Mouse (Mus musculus) liver, adult 2 months (tissue): ENCODE measurements around the gene Gm20388. TPM values are rescaled to one million over a fixed set of nuclear protein-coding genes. Genes with fewer than 3 reads are reported as not detected.

ENCODE experiments used
- DNase-seq: peaks from one replicate; pipeline ENCODE4 v3.0.0-alpha.2; 2011; ENCODE audit warnings: low read depth, low spot score; ENCODE audit errors: extremely low read depth
- H3K27ac ChIP-seq: fragments of 200-500 bp; replicated peaks from 2 replicates; pipeline ENCODE4 v1.5.1; 2012; ENCODE audit warnings: low read depth, mild to moderate bottlenecking, control low read depth, inconsistent platforms, low read length; ENCODE audit not compliant: insufficient read depth
- H3K27me3 ChIP-seq: fragments of 200-500 bp; 2 replicates; pipeline ENCODE4 v1.6.1; 2012; ENCODE audit warnings: mild to moderate bottlenecking, moderate library complexity, low read length, inconsistent platforms; ENCODE audit not compliant: control insufficient read depth, insufficient read depth
- H3K36me3 ChIP-seq: fragments of 200-500 bp; 2 replicates; pipeline ENCODE4 v1.6.1; 2012; ENCODE audit warnings: low read length, inconsistent platforms; ENCODE audit not compliant: control insufficient read depth, insufficient read depth
- H3K4me1 ChIP-seq: fragments of 200-500 bp; 2 replicates; pipeline ENCODE4 v1.6.1; 2011; ENCODE audit warnings: low read length; ENCODE audit not compliant: control insufficient read depth, insufficient read depth
- H3K4me3 ChIP-seq: fragments of 200-500 bp; 2 replicates; pipeline ENCODE4 v1.5.1; 2011; ENCODE audit warnings: low read depth, mild to moderate bottlenecking, control low read depth, low read length, moderate library complexity; ENCODE audit not compliant: insufficient read depth
- H3K79me2 ChIP-seq: fragments of 200-500 bp; 2 replicates; pipeline ENCODE4 v1.6.1; 2012; ENCODE audit warnings: inconsistent platforms, mild to moderate bottlenecking, low read length, moderate library complexity; ENCODE audit not compliant: control insufficient read depth, insufficient read depth
- H3K9ac ChIP-seq: fragments of 200-500 bp; 2 replicates; pipeline ENCODE4 v1.6.1; 2012; ENCODE audit warnings: low read depth, mild to moderate bottlenecking, control low read depth, inconsistent platforms, low read length
- CTCF ChIP-seq: fragments of 200-500 bp; IDR thresholded peaks from 2 replicates; pipeline ENCODE4 v1.5.1; 2011; ENCODE audit warnings: low read depth, low read length, control low read depth
- POLR2A ChIP-seq: fragments of 200-500 bp; IDR thresholded peaks from 2 replicates; pipeline ENCODE4 v1.6.1; 2011; ENCODE audit warnings: low read length, control low read depth; ENCODE audit not compliant: insufficient read depth; ENCODE audit errors: extremely low read depth
- WGBS: fragments of 180-500 bp; shearing (Covaris S2); methylation state at CpG from one replicate; pipeline ENCODE4 v1.1.7; 2018; 5-methylcytosine and 5-hydroxymethylcytosine counted together
- polyA plus RNA-seq: library from polyadenylated mRNA; depleted of rRNA; stranded (reverse); fragments of >200 nt; gene quantifications from 2 replicates; pipeline ENCODE4 v1.2.3, GENCODE M21; 2012
- total RNA-seq: library from RNA; depleted of rRNA; stranded (reverse); fragments of >200 nt; gene quantifications from 2 replicates; pipeline ENCODE4 v1.2.3, GENCODE M21; 2014

Gene Gm20388
- total and polyA plus RNA-seq, 2 experiments, result 6.4 to 19.9 TPM

GRCm38 (mm10) chr8:121698615-121699101 is 1788.0 kb downstream of the Gm20388 start:
- WGBS, result 40% methylated on average over 9 of the region's 9 CpGs
- Histone ChIP-seq H3K27me3 (no peaks in the 10 kb centered on the region), H3K4me3 (no peak overlapping the region), H3K9ac (no peak overlapping the region), H3K79me2 (no peaks in the 10 kb centered on the region), H3K4me1 (peaks cover 5% of the 10 kb centered on the region; the same call in 1 of the 2 replicates), H3K27ac (no peak overlapping the region), H3K36me3 (no peaks in the 10 kb centered on the region)
- DNase-seq, result no peak
- TF ChIP-seq POLR2A (no peak), CTCF (no peak)

- H3K36me3 ChIP-seq, result no peaks in the 10 kb centered on the region
- no peaks in the 10 kb centered on the region for H3K79me2 ChIP-seq
- no peak for TF ChIP-seq POLR2A
- TF ChIP-seq CTCF, result no peak
- no peak for DNase-seq
- peaks cover 5% of the 10 kb centered on the region; the same call in 1 of the 2 replicates for H3K4me1 ChIP-seq
- H3K27ac ChIP-seq, result no peak overlapping the region
- 96% methylated on average over 2 of the region's 2 CpGs for WGBS
- no peak overlapping the region for H3K9ac ChIP-seq
- H3K27me3 ChIP-seq, result no peaks in the 10 kb centered on the region
- no peak overlapping the region for H3K4me3 ChIP-seq
These were observed 1789.3 kb downstream of the Gm20388 start for GRCm38 (mm10) chr8:121699936-121700335.

- Histone ChIP-seq H3K27ac (no peak overlapping the region), H3K4me1 (no peaks in the 10 kb centered on the region), H3K27me3 (no peaks in the 10 kb centered on the region), H3K36me3 (no peaks in the 10 kb centered on the region), H3K79me2 (no peaks in the 10 kb centered on the region), H3K9ac (no peak overlapping the region), H3K4me3 (no peak overlapping the region)
- WGBS, result 66% methylated on average over 3 of the region's 3 CpGs
- no peak for DNase-seq
- TF ChIP-seq POLR2A, result no peak
- TF ChIP-seq CTCF, result no peak
These were observed 1794.5 kb downstream of the Gm20388 start for GRCm38 (mm10) chr8:121705174-121705573.

DNA sequence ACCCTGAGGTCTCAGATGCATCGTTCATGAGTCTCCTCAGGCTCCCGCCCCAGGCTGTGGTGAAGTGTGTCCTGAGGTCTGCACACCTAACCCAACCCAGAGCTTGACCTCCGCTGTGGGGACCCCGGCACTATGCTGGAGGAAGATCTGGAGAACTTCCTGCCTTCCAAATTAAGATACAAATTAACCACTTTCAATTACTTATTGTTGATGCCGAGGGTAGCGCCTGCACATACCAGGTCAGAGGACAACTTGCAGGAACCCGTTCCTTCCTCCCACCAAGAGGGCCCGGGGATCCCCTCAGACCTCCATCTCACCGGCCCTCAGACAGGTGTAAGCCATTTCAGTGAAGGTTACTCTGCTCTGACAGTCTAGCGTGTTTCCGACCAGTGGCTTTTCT is 1796.3 kb downstream of the Gm20388 start:
- H3K4me1 ChIP-seq, result no peaks in the 10 kb centered on the region
- H3K27ac ChIP-seq, result no peak overlapping the region
- TF ChIP-seq POLR2A (no peak), CTCF (no peak)
- no peak overlapping the region for H3K4me3 ChIP-seq
- H3K27me3 ChIP-seq, result no peaks in the 10 kb centered on the region
- DNase-seq, result no peak
- no peaks in the 10 kb centered on the region for H3K36me3 ChIP-seq
- no peaks in the 10 kb centered on the region for H3K79me2 ChIP-seq
- 81% methylated on average over 11 of the region's 11 CpGs for WGBS
- H3K9ac ChIP-seq, result no peak overlapping the region

- Histone ChIP-seq H3K9ac (no peak overlapping the region), H3K27ac (no peak overlapping the region), H3K27me3 (no peaks in the 10 kb centered on the region), H3K36me3 (no peaks in the 10 kb centered on the region), H3K79me2 (no peaks in the 10 kb centered on the region), H3K4me3 (no peak overlapping the region), H3K4me1 (no peaks in the 10 kb centered on the region)
- no peak for TF ChIP-seq POLR2A
- TF ChIP-seq CTCF, result no peak
- no peak for DNase-seq
- 60% methylated on average over 6 of the region's 6 CpGs for WGBS
These were observed 1797.8 kb downstream of the Gm20388 start for GRCm38 (mm10) chr8:121708406-121708805.

DNA sequence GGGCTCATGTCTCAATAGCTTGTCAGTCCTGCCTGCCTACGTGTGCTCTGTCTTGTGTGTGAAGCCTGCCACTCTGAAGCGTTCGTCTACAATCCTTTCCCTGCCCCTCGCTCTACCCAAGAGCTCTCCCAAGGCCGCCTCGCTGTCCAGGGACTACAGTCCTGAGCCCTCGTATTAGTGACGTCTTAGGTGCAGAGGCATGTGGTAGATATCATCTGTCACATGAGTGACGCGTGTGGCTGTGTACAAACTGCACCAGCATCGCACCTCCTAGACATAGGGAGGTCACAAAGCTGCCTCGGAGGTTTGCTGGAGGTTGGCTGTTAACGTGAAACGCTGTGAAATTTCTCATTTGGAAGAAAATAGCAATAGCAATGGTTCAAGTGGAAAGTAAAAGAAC is 1806.9 kb downstream of the Gm20388 start:
- 45% methylated on average over 14 of the region's 14 CpGs for WGBS
- Histone ChIP-seq H3K27me3 (no peaks in the 10 kb centered on the region), H3K27ac (no peak overlapping the region), H3K79me2 (no peaks in the 10 kb centered on the region), H3K4me3 (no peak overlapping the region), H3K36me3 (no peaks in the 10 kb centered on the region), H3K4me1 (no peaks in the 10 kb centered on the region), H3K9ac (no peak overlapping the region)
- no peak for DNase-seq
- TF ChIP-seq CTCF (no peak), POLR2A (no peak)
